Mouse (Mus musculus) testis, adult 2 months (tissue): ENCODE measurements around the gene Fndc9. TPM values are rescaled to one million over a fixed set of nuclear protein-coding genes. Genes with fewer than 3 reads are reported as not detected.

Experiments used
- H3K27ac ChIP-seq: fragments of 200-500 bp; 2 replicates; pipeline ENCODE4 v1.5.1; 2012; ENCODE audit warnings: low read depth, low read length; ENCODE audit not compliant: control insufficient read depth, insufficient read depth
- H3K27me3 ChIP-seq: fragments of 200-500 bp; 2 replicates; pipeline ENCODE4 v1.6.1; 2012; ENCODE audit warnings: mild to moderate bottlenecking, low read length, moderate library complexity; ENCODE audit not compliant: control insufficient read depth, insufficient read depth
- H3K36me3 ChIP-seq: fragments of 200-500 bp; 2 replicates; pipeline ENCODE4 v1.6.1; 2012; ENCODE audit warnings: mild to moderate bottlenecking, low read length; ENCODE audit not compliant: control insufficient read depth, insufficient read depth
- H3K4me1 ChIP-seq: fragments of 200-500 bp; 2 replicates; pipeline ENCODE4 v1.6.1; 2012; ENCODE audit warnings: low read length; ENCODE audit not compliant: control insufficient read depth, insufficient read depth
- H3K4me3 ChIP-seq: fragments of 200-500 bp; 2 replicates; pipeline ENCODE4 v1.5.1; 2012; ENCODE audit warnings: low read depth, mild to moderate bottlenecking, low read length, moderate library complexity, mixed read lengths; ENCODE audit not compliant: control insufficient read depth
- CTCF ChIP-seq: fragments of 200-500 bp; IDR thresholded peaks from 2 replicates; pipeline ENCODE4 v1.5.1; 2012; ENCODE audit warnings: low read depth, mild to moderate bottlenecking, inconsistent platforms, low read length, moderate library complexity; ENCODE audit not compliant: control insufficient read depth, insufficient read depth, insufficient replicate concordance
- POLR2A ChIP-seq: fragments of 200-500 bp; IDR thresholded peaks from 2 replicates; pipeline ENCODE4 v1.6.1; 2012; ENCODE audit warnings: low read depth, mild to moderate bottlenecking, inconsistent platforms, low read length, moderate library complexity; ENCODE audit not compliant: control insufficient read depth
- polyA plus RNA-seq: library from polyadenylated mRNA; depleted of rRNA; stranded (reverse); fragments of >200 nt; gene quantifications from 2 replicates; pipeline ENCODE4 v1.2.3, GENCODE M21; 2012

The Fndc9 gene
- polyA plus RNA-seq, 1 experiment, result 0.44 TPM

DNA sequence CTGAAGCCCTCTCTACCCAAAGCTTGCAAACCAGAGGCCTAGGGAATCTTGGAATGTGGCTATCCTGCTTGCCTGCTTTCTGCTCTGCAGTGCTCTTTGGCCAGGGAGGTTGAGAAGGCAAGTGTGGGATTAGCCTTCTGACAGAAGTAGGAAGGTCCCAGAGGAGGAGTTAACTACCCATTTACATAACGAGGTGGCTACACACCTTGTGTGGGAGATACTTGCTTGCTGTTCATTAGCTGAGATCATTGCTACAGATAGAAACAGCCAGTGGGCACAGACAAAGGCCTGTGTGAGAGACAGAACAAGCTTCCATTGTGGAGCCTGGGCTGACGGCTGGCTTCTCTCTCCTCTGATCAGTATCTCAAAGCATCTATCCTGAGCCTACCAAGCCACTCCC is 25.4 kb upstream of the Fndc9 start:
- Histone ChIP-seq H3K4me1 (no peaks in the 10 kb centered on the region), H3K27ac (no peak overlapping the region), H3K4me3 (no peak overlapping the region), H3K36me3 (no peaks in the 10 kb centered on the region), H3K27me3 (no peaks in the 10 kb centered on the region)
- TF ChIP-seq POLR2A (no peak), CTCF (no peak)

DNA sequence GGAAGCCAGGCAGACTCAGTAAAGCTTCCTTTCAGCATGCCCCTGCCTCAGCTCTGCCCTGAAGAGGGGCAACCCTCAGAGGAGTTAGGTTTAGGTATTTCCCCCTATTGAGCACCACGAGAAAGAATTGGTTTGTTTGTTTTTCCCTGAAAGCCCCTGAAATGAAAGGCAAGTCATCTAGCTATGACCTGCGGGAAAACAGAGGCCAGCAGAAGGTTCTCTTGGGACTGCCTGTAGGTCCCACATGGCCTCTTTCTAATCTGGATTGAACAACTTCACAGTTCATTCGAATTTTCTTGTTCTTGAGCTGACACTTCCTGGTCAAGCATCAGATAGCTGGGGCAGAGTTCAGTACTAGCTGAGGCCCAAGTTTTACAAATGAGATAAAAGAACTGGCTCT is 23.5 kb upstream of the Fndc9 start:
- Histone ChIP-seq H3K36me3 (no peaks in the 10 kb centered on the region), H3K27me3 (no peaks in the 10 kb centered on the region), H3K4me1 (no peaks in the 10 kb centered on the region; the same call in 1 of the 2 replicates), H3K4me3 (no peak overlapping the region), H3K27ac (no peak overlapping the region)
- TF ChIP-seq CTCF, result no peak
- TF ChIP-seq POLR2A, result no peak

DNA sequence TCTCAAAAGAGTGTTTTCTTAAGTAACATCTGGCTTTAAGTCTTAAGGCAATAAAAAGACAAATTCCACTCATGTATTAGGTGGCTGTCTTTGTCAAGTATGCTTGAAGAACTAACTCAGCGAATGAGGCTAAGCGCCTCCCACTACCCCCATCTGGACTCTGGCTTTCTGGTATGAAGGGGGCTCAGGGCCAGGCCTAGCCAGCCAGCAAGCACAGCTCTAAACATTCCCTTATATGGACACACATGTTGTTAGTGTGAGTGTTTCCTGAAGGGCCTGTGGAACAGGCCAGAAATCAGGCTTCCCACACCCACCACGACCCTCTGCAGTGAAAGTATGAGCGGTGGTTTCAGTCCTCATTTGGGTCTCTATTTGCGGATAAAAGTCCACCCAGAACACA is 21.5 kb upstream of the Fndc9 start:
- no peaks in the 10 kb centered on the region for H3K36me3 ChIP-seq
- no peak overlapping the region for H3K27ac ChIP-seq
- no peaks in the 10 kb centered on the region; the same call in 1 of the 2 replicates for H3K4me1 ChIP-seq
- TF ChIP-seq CTCF (no peak), POLR2A (no peak)
- H3K4me3 ChIP-seq, result no peak overlapping the region
- H3K27me3 ChIP-seq, result no peaks in the 10 kb centered on the region

DNA sequence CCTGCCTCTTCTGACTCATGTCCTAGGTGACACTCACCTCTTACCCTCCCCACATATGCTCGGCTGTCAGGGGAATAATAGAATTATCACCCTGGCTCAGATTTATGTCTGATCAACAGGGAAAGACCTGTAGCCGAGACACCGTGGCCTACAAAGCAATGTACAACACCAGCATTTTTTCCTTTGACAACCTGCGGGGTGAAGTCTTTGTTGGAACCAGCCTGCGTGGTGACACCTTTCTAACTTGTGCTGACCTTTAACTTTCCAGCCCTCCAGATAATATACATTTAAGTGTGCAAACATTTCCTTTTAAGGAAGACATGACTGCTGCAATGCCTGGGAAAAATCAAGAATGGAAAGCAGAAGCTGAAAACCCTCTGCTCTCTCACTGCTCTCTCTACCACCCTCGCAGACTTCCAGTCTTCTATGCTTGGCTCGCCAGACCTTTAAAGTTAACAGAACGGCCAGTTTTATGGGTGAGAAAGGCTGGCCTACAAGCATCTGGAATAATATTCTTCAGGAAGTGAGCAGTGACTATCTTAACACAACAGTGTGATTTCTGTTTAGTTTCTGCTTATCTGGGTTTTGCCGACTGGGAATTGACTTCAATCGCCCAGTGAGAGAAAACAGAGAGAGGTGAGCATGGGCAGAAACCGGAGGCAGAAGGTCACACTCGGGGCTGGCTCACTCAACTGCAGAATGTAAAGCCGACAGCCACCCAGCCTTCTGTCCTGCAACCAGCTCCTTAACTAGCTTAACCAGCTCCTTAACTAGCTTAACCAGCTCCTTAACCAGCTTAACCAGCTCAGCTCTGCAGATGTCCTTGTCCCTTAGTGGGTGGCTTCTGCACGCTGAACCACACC is 20.7 kb upstream of the Fndc9 start:
- H3K4me1 ChIP-seq, result no peaks in the 10 kb centered on the region; the same call in 1 of the 2 replicates
- no peaks in the 10 kb centered on the region for H3K27me3 ChIP-seq
- H3K27ac ChIP-seq, result no peak overlapping the region
- no peaks in the 10 kb centered on the region for H3K36me3 ChIP-seq
- no peak overlapping the region for H3K4me3 ChIP-seq
- TF ChIP-seq CTCF (no peak), POLR2A (no peak)

DNA sequence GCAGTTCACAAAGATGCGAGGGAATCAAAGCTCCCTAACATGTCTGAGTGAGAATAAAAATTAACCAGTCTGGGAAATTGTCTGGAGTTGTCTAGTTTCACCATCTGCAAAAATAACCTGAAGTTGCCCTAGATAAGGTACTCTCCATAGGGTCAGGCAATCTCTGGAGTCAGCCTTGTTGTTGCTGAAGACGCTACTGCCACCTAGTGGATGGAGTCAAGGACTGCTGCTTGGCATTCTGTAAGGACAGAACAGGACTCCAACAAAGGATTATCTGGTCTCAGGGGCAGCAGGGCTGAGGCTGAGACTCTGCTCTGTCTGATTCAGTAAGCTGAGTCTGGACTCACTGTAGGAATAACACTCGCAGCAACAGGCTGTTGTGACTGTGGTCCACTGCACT is 20.0 kb upstream of the Fndc9 start:
- no peaks in the 10 kb centered on the region for H3K27me3 ChIP-seq
- TF ChIP-seq POLR2A, result no peak
- TF ChIP-seq CTCF, result peak; percentile 83; the same call in 1 of the 2 replicates
- no peaks in the 10 kb centered on the region for H3K36me3 ChIP-seq
- no peak overlapping the region for H3K4me3 ChIP-seq
- H3K27ac ChIP-seq, result no peak overlapping the region
- H3K4me1 ChIP-seq, result no peaks in the 10 kb centered on the region; the same call in 1 of the 2 replicates

DNA sequence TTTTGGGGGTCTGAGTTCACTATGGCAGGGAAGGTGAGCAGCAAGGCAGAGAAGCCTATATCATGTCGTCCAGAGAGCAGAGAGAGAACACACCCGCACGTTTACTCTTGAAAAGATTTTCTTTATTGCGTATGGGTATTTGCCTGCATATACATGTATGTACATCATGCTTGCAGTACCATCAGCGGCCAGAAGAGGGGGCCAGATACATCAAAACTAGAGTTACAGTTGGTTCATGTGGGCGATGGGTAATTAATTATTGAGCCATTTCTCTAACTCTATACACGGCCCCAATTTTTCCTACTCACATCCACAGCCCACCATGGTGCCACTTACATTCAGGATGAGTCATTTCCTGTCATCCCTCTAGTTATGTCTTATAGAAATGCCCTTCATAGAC is 18.7 kb upstream of the Fndc9 start:
- TF ChIP-seq POLR2A (no peak), CTCF (peak; percentile 32; the same call in 1 of the 2 replicates)
- no peak overlapping the region for H3K4me3 ChIP-seq
- no peaks in the 10 kb centered on the region; the same call in 1 of the 2 replicates for H3K4me1 ChIP-seq
- no peaks in the 10 kb centered on the region for H3K36me3 ChIP-seq
- no peak overlapping the region for H3K27ac ChIP-seq
- no peaks in the 10 kb centered on the region for H3K27me3 ChIP-seq

DNA sequence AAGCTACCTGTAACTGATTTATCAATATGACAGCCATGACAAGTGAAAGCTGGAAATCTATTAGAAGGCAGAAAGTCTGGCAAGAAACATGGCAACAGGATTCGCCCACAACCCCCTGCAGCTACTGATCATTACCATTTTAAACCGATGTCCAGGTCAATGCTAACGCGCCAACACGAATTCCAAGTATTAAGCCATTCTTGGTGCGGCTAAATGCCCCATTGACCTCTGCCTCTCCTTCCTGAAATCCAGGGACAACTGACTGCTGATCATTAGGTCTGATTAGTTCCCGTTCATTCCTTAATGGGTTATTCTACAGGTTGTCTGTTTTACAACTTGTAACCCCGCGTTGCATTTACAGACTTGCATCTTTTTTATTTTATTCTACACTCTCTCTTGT is 17.6 kb upstream of the Fndc9 start:
- Histone ChIP-seq H3K4me1 (no peaks in the 10 kb centered on the region; the same call in 1 of the 2 replicates), H3K27me3 (no peaks in the 10 kb centered on the region), H3K27ac (no peak overlapping the region), H3K36me3 (no peaks in the 10 kb centered on the region), H3K4me3 (no peak overlapping the region)
- TF ChIP-seq POLR2A (no peak), CTCF (no peak)
